Mouse (Mus musculus) regulatory T cell (primary cell): Measurements from ENCODE around the gene Olfr826.
"Not testable (repeated sequence)": the region's sequence is repeated elsewhere in the genome, so short reads cannot be mapped to it uniquely, and the experiment has no call there.

Experiments
- in situ Hi-C: fragments of 300-600 bp; cut with MboI, MseI; formaldehyde crosslinking; loops from one replicate; pipeline ENCODE4 v1.15.1; 2025; ENCODE audit warnings: high pct_unique_total_duplicates

Gene Olfr826

GRCm38 (mm10) chr10:130184086-130184485, at the start of gene Olfr826:
Gene Olfr826 (minus strand): TSS chr10:130184186.
- in situ Hi-C loops = no loop called here

DNA sequence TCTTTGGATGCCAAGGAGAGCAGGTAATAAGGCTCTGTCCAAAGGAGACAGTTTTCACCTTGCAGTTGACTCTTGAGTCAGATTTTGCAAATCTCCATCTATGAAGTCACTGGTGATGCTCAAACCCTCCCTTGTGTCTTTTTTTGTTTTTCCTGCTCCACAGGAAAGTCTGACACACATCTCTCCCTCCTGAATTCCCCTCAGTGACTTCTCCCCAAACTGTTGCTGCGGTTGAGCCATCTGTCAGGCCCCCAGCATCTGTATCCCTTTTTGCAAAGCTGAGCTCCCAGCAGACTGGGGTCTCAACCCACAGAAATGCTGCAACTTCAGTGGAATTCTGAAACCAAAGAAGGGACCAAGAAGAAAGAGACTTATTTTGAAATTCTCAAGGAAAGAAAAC, 48.1 kb upstream of the Olfr826 start:
- in situ Hi-C loops = no loop called here

DNA sequence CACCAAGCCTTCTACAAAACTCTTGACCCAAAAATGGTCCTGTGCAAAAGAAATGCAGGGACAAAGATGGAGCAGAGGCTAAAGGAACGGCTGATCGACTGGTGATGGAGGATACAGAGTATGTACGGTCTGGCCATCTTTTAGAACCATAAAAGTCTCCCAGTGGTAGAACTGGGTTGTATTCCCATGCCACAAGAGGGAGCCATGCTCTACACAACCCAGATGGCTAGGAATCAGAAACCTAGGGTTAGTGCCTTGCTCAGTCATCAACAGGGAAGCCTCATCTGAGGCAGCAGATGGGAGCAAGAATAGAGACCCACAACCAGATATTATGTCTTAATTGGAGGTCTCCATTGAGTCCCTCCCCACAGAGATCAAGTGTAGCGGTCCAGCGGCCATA, 45.6 kb upstream of the Olfr826 start:
- in situ Hi-C loops = loop anchor here (5.0 to 10.0 kb wide), 2 partner anchors 68 to 135 kb away; no protein-coding TSS in a partner anchor

- in situ Hi-C loops = loop anchor here (5.0 to 10.0 kb wide), 2 partner anchors 69 to 137 kb away; no protein-coding TSS in a partner anchor
Observed at GRCm38 (mm10) chr10:130228246-130228645, 44.3 kb upstream of the Olfr826 start.

- in situ Hi-C loops = loop anchor here (5.0 to 10.0 kb wide), 2 partner anchors 72 to 140 kb away; no protein-coding TSS in a partner anchor
Observed at GRCm38 (mm10) chr10:130225034-130225433, 41.0 kb upstream of the Olfr826 start.

GRCm38 (mm10) chr10:130214303-130214702, 30.3 kb upstream of the Olfr826 start, which contains the start of gene Olfr827:
Gene Olfr827 (minus strand): TSS chr10:130214403.
- in situ Hi-C loops = no loop called here

- in situ Hi-C loops = no loop called here
Observed at GRCm38 (mm10) chr10:130166666-130167065, 17.3 kb downstream of the Olfr826 start, which contains the start of gene Olfr825. Gene Olfr825 (minus strand): TSS chr10:130166766.

- in situ Hi-C loops = no loop called here
Observed at GRCm38 (mm10) chr10:130165196-130165595, 18.8 kb downstream of the Olfr826 start.

DNA sequence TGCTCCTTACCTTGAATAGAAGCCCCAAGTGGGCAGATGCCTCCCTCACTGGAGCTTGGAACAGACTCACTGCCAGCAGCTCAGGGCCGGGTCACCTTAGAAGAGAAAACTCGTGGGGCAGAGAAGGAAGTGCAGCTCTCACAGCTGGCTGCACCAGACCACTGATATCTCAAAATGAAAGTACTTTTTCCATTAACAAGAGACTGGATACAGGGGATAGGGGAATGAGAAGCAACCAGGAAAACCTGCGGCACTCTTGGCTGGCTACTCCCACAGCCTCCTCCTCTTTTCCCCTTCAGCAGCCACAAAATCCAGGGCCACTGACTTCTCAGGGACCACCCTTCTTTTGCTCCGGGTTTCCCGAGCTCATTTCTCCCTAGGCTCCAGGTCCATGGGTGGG, 39.9 kb downstream of the Olfr826 start:
- in situ Hi-C loops = no loop called here

GRCm38 (mm10) chr10:130142481-130142880, 41.5 kb downstream of the Olfr826 start:
- in situ Hi-C loops = not testable (repeated sequence)

DNA sequence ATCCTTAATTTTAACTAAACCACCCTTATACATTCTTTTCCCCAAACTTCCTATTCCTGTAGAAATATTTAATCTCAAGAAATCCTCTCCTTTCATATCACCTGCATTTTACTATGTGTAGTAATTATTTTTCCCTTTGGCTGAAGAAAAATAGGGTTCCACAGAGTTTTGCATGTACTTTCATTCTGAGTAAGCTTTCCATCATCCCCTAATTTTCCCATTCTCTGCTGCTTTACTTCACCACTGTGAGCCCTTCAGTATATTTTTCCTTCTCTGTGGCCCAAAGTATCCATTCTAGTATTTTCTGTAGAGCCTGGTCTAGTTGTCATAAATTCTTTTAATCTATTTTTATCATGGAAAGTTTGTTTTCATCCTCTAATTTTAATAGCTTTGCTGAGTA, 49.2 kb downstream of the Olfr826 start:
- in situ Hi-C loops = no loop called here

GRCm38 (mm10) chr10:130129900-130130299, 54.1 kb downstream of the Olfr826 start, which contains the start of gene Olfr824:
Gene Olfr824 (minus strand): TSS chr10:130130000.
- in situ Hi-C loops = not testable (repeated sequence)
